Mouse (Mus musculus) kidney, embryonic 16.5 days (tissue): Measurements from ENCODE around the gene Fgfr2. TPM values are rescaled to one million over a fixed set of nuclear protein-coding genes. Genes with fewer than 3 reads are reported as not detected.

ENCODE experiments used
- ATAC-seq: fragments of 200-750 bp; cut with Nextera tagmentation; 2 replicates; pipeline ENCODE4 v1.8.0; 2017; ENCODE audit warnings: moderate TSS enrichment; ENCODE audit not compliant: low FRiP score, low TSS enrichment
- H3K27ac ChIP-seq: fragments of 300-500 bp; sonication (generic); 2 replicates; pipeline ENCODE4 v1.5.1; 2014; ENCODE audit warnings: low read length
- H3K27me3 ChIP-seq: fragments of 300-500 bp; sonication (generic); 2 replicates; pipeline ENCODE4 v1.6.1; 2014; ENCODE audit warnings: low read length, control low read depth, mixed read lengths; ENCODE audit not compliant: insufficient read depth
- H3K36me3 ChIP-seq: fragments of 300-500 bp; sonication (generic); 2 replicates; pipeline ENCODE4 v1.6.1; 2014; ENCODE audit warnings: low read length, control low read depth, mixed read lengths; ENCODE audit not compliant: insufficient read depth
- H3K4me1 ChIP-seq: fragments of 300-500 bp; sonication (generic); 2 replicates; pipeline ENCODE4 v1.6.1; 2014; ENCODE audit warnings: low read length, control low read depth, mixed read lengths; ENCODE audit not compliant: insufficient read depth
- H3K4me2 ChIP-seq: fragments of 300-500 bp; sonication (generic); replicated peaks from 2 replicates; pipeline ENCODE4 v1.6.1; 2014; ENCODE audit warnings: low read depth, low read length
- H3K4me3 ChIP-seq: fragments of 300-500 bp; sonication (generic); 2 replicates; pipeline ENCODE4 v1.5.1; 2014; ENCODE audit warnings: mild to moderate bottlenecking, low read length
- H3K9ac ChIP-seq: fragments of 300-500 bp; sonication (generic); replicated peaks from 2 replicates; pipeline ENCODE4 v1.6.1; 2014; ENCODE audit warnings: low read length
- H3K9me3 ChIP-seq: fragments of 300-500 bp; sonication (generic); 2 replicates; pipeline ENCODE4 v1.6.1; 2016; ENCODE audit warnings: low read length, control low read depth
- WGBS: fragments of 180-500 bp; shearing (Covaris S2); extraction: QIAGEN DNeasy Blood & Tissue Kit; methylation state at CpG from one replicate; pipeline ENCODE4 v1.1.7; 2014; 5-methylcytosine and 5-hydroxymethylcytosine counted together
- polyA plus RNA-seq: library from polyadenylated mRNA; unstranded; fragments of >200 nt; fragmentation: Nextera tagmentation; extraction: Ambion mirVana; gene quantifications from 2 replicates; pipeline ENCODE4 v1.2.1, GENCODE M21; 2015

Gene Fgfr2
- polyA plus RNA-seq, 1 experiment from 2014 or later, result 118 TPM

- Histone ChIP-seq H3K9me3 (no peaks in the 10 kb centered on the region), H3K27ac (no peak overlapping the region), H3K27me3 (no peaks in the 10 kb centered on the region), H3K4me3 (no peak overlapping the region), H3K36me3 (no peaks in the 10 kb centered on the region), H3K4me2 (no peak overlapping the region), H3K4me1 (peaks cover 8% of the 10 kb centered on the region), H3K9ac (no peak overlapping the region)
- ATAC-seq, result peak; percentile 82
- WGBS, result 43% methylated on average over 3 of the region's 3 CpGs
Measured at GRCm38 (mm10) chr7:132964395-132964794, 158.8 kb downstream of the Fgfr2 start.

- Histone ChIP-seq H3K4me3 (no peak overlapping the region), H3K36me3 (no peaks in the 10 kb centered on the region), H3K9me3 (no peaks in the 10 kb centered on the region), H3K27ac (no peak overlapping the region), H3K27me3 (no peaks in the 10 kb centered on the region), H3K4me1 (no peaks in the 10 kb centered on the region), H3K9ac (no peak overlapping the region), H3K4me2 (no peak overlapping the region)
- ATAC-seq, result no peak
- 81% methylated on average over 3 of the region's 3 CpGs for WGBS
Measured at GRCm38 (mm10) chr7:132950613-132951012, 172.5 kb downstream of the Fgfr2 start.

GRCm38 (mm10) chr7:132949968-132950367 lies 173.2 kb downstream of the Fgfr2 start:
- Histone ChIP-seq H3K4me3 (no peak overlapping the region), H3K36me3 (no peaks in the 10 kb centered on the region), H3K4me2 (no peak overlapping the region), H3K9ac (no peak overlapping the region), H3K27me3 (no peaks in the 10 kb centered on the region), H3K4me1 (no peaks in the 10 kb centered on the region), H3K9me3 (no peaks in the 10 kb centered on the region), H3K27ac (no peak overlapping the region)
- no peak for ATAC-seq
- 89% methylated on average over 4 of the region's 4 CpGs for whole genome bisulfite sequencing

GRCm38 (mm10) chr7:132940569-132940968 lies 182.6 kb downstream of the Fgfr2 start:
- no peak for ATAC-seq
- H3K4me3 ChIP-seq, result no peak overlapping the region
- H3K27me3 ChIP-seq, result no peaks in the 10 kb centered on the region
- WGBS, result 94% methylated on average over 2 of the region's 2 CpGs
- peaks cover 12% of the 10 kb centered on the region for H3K4me1 ChIP-seq
- no peaks in the 10 kb centered on the region for H3K9me3 ChIP-seq
- H3K9ac ChIP-seq, result no peak overlapping the region
- no peak overlapping the region for H3K4me2 ChIP-seq
- no peaks in the 10 kb centered on the region for H3K36me3 ChIP-seq
- no peak overlapping the region for H3K27ac ChIP-seq

GRCm38 (mm10) chr7:132939118-132939517 lies 184.0 kb downstream of the Fgfr2 start:
- no peaks in the 10 kb centered on the region for H3K36me3 ChIP-seq
- no peak for ATAC-seq
- H3K9ac ChIP-seq, result no peak overlapping the region
- no peak overlapping the region for H3K27ac ChIP-seq
- H3K4me3 ChIP-seq, result no peak overlapping the region
- no peak overlapping the region for H3K4me2 ChIP-seq
- no peaks in the 10 kb centered on the region for H3K27me3 ChIP-seq
- 85% methylated on average over 2 of the region's 2 CpGs for WGBS
- H3K4me1 ChIP-seq, result peaks cover 12% of the 10 kb centered on the region
- H3K9me3 ChIP-seq, result no peaks in the 10 kb centered on the region

GRCm38 (mm10) chr7:132934743-132935142 lies 188.4 kb downstream of the Fgfr2 start:
- Histone ChIP-seq H3K9me3 (no peaks in the 10 kb centered on the region), H3K27me3 (no peaks in the 10 kb centered on the region), H3K36me3 (no peaks in the 10 kb centered on the region), H3K9ac (no peak overlapping the region), H3K4me2 (no peak overlapping the region), H3K4me1 (peaks cover 10% of the 10 kb centered on the region), H3K27ac (no peak overlapping the region), H3K4me3 (no peak overlapping the region)
- no peak for ATAC-seq

GRCm38 (mm10) chr7:132933331-132933730 lies 189.8 kb downstream of the Fgfr2 start:
- 91% methylated on average over 1 of the region's 1 CpGs for WGBS
- H3K9ac ChIP-seq, result no peak overlapping the region
- ATAC-seq, result no peak

GRCm38 (mm10) chr7:132931560-132932351 lies 191.4 kb downstream of the Fgfr2 start:
- Histone ChIP-seq H3K27me3 (no peaks in the 10 kb centered on the region), H3K27ac (peak overlapping the region; percentile 93), H3K36me3 (no peaks in the 10 kb centered on the region), H3K4me3 (peak overlapping the region; percentile 89), H3K4me1 (peaks cover 10% of the 10 kb centered on the region), H3K9ac (peak overlapping the region; percentile 95), H3K9me3 (no peaks in the 10 kb centered on the region), H3K4me2 (peak overlapping the region; percentile 81)
- ATAC-seq, result no peak
- WGBS, result under 1% methylated on average over 53 of the region's 55 CpGs

More at GRCm38 (mm10) chr7:132933331-132933730, 189.8 kb downstream of the Fgfr2 start:
- Histone ChIP-seq H3K4me3 (no peak overlapping the region), H3K27me3 (no peaks in the 10 kb centered on the region), H3K4me2 (no peak overlapping the region), H3K27ac (no peak overlapping the region), H3K36me3 (no peaks in the 10 kb centered on the region), H3K9me3 (no peaks in the 10 kb centered on the region), H3K4me1 (peaks cover 10% of the 10 kb centered on the region)

GRCm38 (mm10) chr7:132930850-132931559 lies 192.1 kb downstream of the Fgfr2 start, which contains the start of gene Zranb1:
TSS of gene Zranb1 (plus strand) at chr7:132931142.
- Histone ChIP-seq H3K4me1 (peaks cover 10% of the 10 kb centered on the region), H3K4me3 (peak within 1 kb of the TSS; percentile 89), H3K4me2 (peak within 1 kb of the TSS; percentile 81), H3K36me3 (no peaks in the 10 kb centered on the region), H3K9me3 (no peaks in the 10 kb centered on the region), H3K27ac (peak within 1 kb of the TSS; percentile 93), H3K27me3 (no peaks in the 10 kb centered on the region), H3K9ac (peak within 1 kb of the TSS; percentile 95)
- WGBS, result under 1% methylated on average over 58 of the region's 93 CpGs
- peak; percentile 100 for ATAC-seq

- peaks cover 10% of the 10 kb centered on the region for H3K4me1 ChIP-seq
- no peak for ATAC-seq
- peak overlapping the region; percentile 58 for H3K4me2 ChIP-seq
- 91% methylated on average over 5 of the region's 5 CpGs for WGBS
- H3K27me3 ChIP-seq, result no peaks in the 10 kb centered on the region
- H3K36me3 ChIP-seq, result no peaks in the 10 kb centered on the region
- no peak overlapping the region; the same call in 1 of the 2 replicates for H3K27ac ChIP-seq
- H3K9ac ChIP-seq, result peak overlapping the region; percentile 95; the same call in 1 of the 2 replicates
- no peaks in the 10 kb centered on the region for H3K9me3 ChIP-seq
- H3K4me3 ChIP-seq, result peak overlapping the region; percentile 89
Measured at GRCm38 (mm10) chr7:132930055-132930454, 193.1 kb downstream of the Fgfr2 start.
